Mouse (Mus musculus): ENCODE results near the gene Rnf150. TPM values are rescaled to one million over a fixed set of nuclear protein-coding genes. Genes with fewer than 3 reads are reported as not detected.

Gene Rnf150
- polyA plus RNA-seq, 1 experiment from 2014 or later: 1.4 TPM

DNA sequence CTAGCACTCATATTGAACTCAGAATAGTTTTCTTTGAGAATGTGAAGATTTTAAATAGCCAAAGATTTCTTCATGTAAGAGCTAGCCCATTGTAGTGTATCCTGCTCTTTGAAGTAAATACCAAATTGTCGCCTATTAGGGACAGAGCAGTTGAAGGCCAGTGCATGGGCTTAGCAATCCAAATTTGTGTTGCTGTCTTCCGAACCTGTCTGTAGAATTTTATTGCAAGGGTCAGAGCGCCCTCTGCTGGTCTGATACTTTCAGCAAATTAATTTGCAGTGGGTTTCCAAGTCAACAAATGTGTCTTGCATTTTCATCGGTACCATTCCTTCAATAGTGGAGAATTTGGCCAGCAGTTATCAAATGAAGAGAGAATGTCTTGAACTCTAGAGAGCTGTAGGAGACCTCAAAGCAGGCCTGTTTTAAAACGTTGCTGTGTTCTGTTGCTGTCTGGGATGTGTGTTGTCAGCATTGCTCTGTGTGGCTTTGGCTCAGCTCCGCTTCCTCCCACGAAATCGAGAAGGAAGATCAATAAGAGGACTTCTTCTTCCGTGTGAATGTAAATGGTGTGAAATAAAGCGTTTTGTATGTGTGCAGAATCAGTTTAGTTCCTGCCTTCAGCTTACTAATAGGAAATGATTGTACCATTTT lies 226.3 kb downstream of the Rnf150 start:
- Histone ChIP-seq H3K4me1 (ENCODE audit: insufficient read depth) (no peaks in the 10 kb centered on the region), H3K27me3 (ENCODE audit: insufficient read depth, low read length) (no peaks in the 10 kb centered on the region), H3K4me3 (ENCODE audit: low read depth, low read length) (no peak overlapping the region), H3K9me3 (ENCODE audit: low read depth, low read length) (no peaks in the 10 kb centered on the region), H3K4me2 (no peak overlapping the region), H3K27ac (ENCODE audit: low read depth) (no peak overlapping the region), H3K9ac (no peak overlapping the region), H3K36me3 (ENCODE audit: insufficient read depth) (no peaks in the 10 kb centered on the region)
- peak; percentile 87 for TF ChIP-seq CTCF (IDR thresholded peaks at IDR 0.05; ENCODE audit: low read depth)
- DNase-seq (peak; percentile 97), ATAC-seq (ENCODE audit: insufficient read depth) (peak; percentile 71; the same call in 1 of the 2 replicates)
- WGBS: 24% methylated on average over 10 of the region's 10 CpGs

DNA sequence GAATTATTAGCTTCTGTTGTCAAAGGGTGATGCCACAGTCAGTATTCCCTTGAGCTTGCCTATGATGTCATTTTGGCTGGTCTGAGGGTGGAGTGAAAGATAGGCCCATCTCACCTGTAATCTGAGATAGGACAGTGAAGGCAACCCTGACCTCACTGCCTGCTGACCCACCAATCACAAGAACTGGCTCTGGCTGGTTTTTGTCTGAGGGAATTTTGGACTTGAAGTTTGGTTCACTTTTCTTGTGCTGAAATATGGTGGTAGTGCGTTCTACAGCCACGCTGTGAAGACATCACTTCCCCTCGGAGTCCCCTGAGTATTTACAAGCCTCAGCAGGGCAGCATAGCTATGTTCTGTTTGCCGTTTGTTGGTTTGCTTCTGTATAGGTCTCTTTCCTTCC lies 227.3 kb downstream of the Rnf150 start:
- no peaks in the 10 kb centered on the region for H3K9me3 ChIP-seq (ENCODE audit: low read depth, low read length)
- ATAC-seq (ENCODE audit: insufficient read depth): no peak
- no peak overlapping the region for H3K4me2 ChIP-seq
- no peaks in the 10 kb centered on the region for H3K27me3 ChIP-seq (ENCODE audit: insufficient read depth, low read length)
- no peaks in the 10 kb centered on the region for H3K36me3 ChIP-seq (ENCODE audit: insufficient read depth)
- no peak for TF ChIP-seq CTCF (IDR thresholded peaks at IDR 0.05; ENCODE audit: low read depth)
- 78% methylated on average over 4 of the region's 4 CpGs for WGBS
- no peak overlapping the region for H3K4me3 ChIP-seq (ENCODE audit: low read depth, low read length)
- no peak overlapping the region for H3K9ac ChIP-seq
- DNase-seq: no peak
- H3K27ac ChIP-seq (ENCODE audit: low read depth): no peak overlapping the region
- no peaks in the 10 kb centered on the region for H3K4me1 ChIP-seq (ENCODE audit: insufficient read depth)

DNA sequence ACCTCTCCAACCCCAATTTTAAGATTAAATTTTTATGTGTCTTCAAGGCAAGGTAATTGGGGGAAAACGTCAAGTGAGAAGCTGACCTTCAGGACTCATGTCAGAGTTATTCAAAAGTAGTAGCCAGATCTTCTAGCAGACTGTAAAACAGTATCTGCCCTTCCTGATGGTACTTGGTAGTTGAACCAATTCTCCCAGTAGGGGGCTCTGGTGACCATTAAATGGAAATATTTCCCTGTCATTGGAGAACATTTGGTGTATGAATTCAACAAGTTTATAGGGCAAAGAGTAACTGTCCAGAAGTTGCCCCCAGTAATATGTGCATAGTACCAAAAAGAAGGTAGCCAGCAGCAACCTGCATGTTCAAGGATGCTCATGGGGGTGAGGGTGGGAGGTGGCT lies 236.9 kb downstream of the Rnf150 start:
- H3K27ac ChIP-seq (ENCODE audit: low read depth): no peak overlapping the region
- 34% methylated on average over 1 of the region's 1 CpGs for WGBS
- no peak overlapping the region for H3K4me3 ChIP-seq (ENCODE audit: low read depth, low read length)
- no peaks in the 10 kb centered on the region for H3K27me3 ChIP-seq (ENCODE audit: insufficient read depth, low read length)
- H3K9ac ChIP-seq: no peak overlapping the region
- peak; percentile 84 for DNase-seq
- no peak for ATAC-seq (ENCODE audit: insufficient read depth)
- peak; percentile 65 for TF ChIP-seq CTCF (IDR thresholded peaks at IDR 0.05; ENCODE audit: low read depth)
- H3K4me1 ChIP-seq (ENCODE audit: insufficient read depth): no peaks in the 10 kb centered on the region
- no peak overlapping the region for H3K4me2 ChIP-seq
- H3K9me3 ChIP-seq (ENCODE audit: low read depth, low read length): no peaks in the 10 kb centered on the region
- H3K36me3 ChIP-seq (ENCODE audit: insufficient read depth): no peaks in the 10 kb centered on the region

DNA sequence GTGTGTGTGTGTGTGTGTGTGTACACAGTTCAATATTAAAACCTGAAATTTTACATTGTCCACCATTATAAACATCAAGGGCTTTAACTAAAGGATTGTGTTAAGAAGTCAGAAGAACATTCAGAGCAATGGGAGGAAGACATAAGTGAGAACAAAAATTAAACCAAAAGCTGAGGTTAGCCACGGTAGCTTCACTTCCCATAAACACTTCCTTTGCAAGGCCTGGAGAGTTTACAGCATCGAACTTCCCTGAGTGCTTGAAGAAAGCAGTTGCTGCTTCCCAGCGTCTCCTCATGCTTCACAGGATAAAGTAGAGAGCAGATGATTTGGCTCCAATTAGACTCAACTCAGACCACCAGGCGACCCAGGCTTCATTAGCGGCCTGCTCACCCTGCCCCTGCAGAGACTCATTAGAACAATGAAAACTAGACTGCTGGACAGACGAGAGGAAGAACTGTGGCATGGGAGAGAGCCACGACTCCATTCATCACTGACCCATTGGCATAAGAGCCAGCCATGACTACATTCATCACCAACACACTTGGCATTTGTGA lies 239.9 kb downstream of the Rnf150 start:
- DNase-seq (no peak), ATAC-seq (ENCODE audit: insufficient read depth) (no peak)
- no peak overlapping the region for H3K4me2 ChIP-seq
- no peak overlapping the region for H3K27ac ChIP-seq (ENCODE audit: low read depth)
- no peaks in the 10 kb centered on the region for H3K4me1 ChIP-seq (ENCODE audit: insufficient read depth)
- no peaks in the 10 kb centered on the region for H3K27me3 ChIP-seq (ENCODE audit: insufficient read depth, low read length)
- no peaks in the 10 kb centered on the region for H3K36me3 ChIP-seq (ENCODE audit: insufficient read depth)
- no peaks in the 10 kb centered on the region for H3K9me3 ChIP-seq (ENCODE audit: low read depth, low read length)
- TF ChIP-seq CTCF (IDR thresholded peaks at IDR 0.05; ENCODE audit: low read depth): no peak
- no peak overlapping the region for H3K9ac ChIP-seq
- 68% methylated on average over 7 of the region's 7 CpGs for WGBS
- H3K4me3 ChIP-seq (ENCODE audit: low read depth, low read length): no peak overlapping the region

DNA sequence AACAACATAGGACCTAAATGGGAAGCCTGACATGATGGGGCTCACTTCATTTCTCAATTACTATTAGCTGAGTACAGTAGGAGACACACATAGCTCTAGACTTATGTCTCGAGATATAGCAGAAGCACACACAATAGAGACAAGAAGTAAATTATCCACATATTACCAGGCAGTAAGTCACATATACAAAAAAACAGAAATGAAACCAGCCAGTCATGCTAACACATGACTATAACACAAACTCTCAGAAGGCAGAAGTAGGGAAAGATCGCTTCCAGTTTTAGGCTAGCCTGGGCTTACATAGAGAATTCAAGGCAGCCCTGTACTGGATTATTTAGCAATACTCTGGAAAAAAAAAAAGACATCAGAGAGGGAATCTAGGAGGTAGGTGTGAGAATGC lies 240.8 kb downstream of the Rnf150 start:
- Histone ChIP-seq H3K4me3 (ENCODE audit: low read depth, low read length) (no peak overlapping the region), H3K4me2 (no peak overlapping the region), H3K27me3 (ENCODE audit: insufficient read depth, low read length) (no peaks in the 10 kb centered on the region), H3K9me3 (ENCODE audit: low read depth, low read length) (no peaks in the 10 kb centered on the region), H3K9ac (no peak overlapping the region), H3K27ac (ENCODE audit: low read depth) (no peak overlapping the region), H3K4me1 (ENCODE audit: insufficient read depth) (no peaks in the 10 kb centered on the region), H3K36me3 (ENCODE audit: insufficient read depth) (no peaks in the 10 kb centered on the region)
- WGBS: 79% methylated on average over 2 of the region's 2 CpGs
- ATAC-seq (ENCODE audit: insufficient read depth) (no peak), DNase-seq (no peak)
- no peak for TF ChIP-seq CTCF (IDR thresholded peaks at IDR 0.05; ENCODE audit: low read depth)

DNA sequence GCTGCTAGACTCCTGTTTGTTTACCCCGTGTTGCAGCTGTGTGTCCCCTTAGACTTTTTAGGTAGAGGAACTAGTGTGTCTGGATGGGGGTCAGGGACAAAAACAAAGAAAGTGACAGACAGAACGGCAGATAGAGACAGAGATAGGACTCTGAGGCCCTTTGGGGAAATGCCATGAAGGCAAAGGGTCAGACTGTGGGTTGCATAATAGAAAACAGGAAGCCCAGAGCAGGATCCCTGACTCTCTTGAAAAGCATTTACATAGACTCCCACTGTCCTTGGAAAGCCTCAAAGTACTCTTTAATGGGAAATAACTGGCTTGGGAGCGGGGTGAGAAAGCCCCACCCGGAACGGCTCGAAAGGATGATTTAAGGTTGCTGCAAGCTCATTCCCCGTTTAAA lies 246.6 kb downstream of the Rnf150 start:
- 61% methylated on average over 7 of the region's 7 CpGs for WGBS
- ATAC-seq (ENCODE audit: insufficient read depth): no peak
- Histone ChIP-seq H3K9ac (no peak overlapping the region), H3K4me1 (ENCODE audit: insufficient read depth) (no peaks in the 10 kb centered on the region), H3K4me2 (no peak overlapping the region), H3K27ac (ENCODE audit: low read depth) (no peak overlapping the region), H3K36me3 (ENCODE audit: insufficient read depth) (no peaks in the 10 kb centered on the region), H3K4me3 (ENCODE audit: low read depth, low read length) (no peak overlapping the region), H3K9me3 (ENCODE audit: low read depth, low read length) (no peaks in the 10 kb centered on the region), H3K27me3 (ENCODE audit: insufficient read depth, low read length) (no peaks in the 10 kb centered on the region)
- no peak for TF ChIP-seq CTCF (IDR thresholded peaks at IDR 0.05; ENCODE audit: low read depth)
- no peak for DNase-seq

DNA sequence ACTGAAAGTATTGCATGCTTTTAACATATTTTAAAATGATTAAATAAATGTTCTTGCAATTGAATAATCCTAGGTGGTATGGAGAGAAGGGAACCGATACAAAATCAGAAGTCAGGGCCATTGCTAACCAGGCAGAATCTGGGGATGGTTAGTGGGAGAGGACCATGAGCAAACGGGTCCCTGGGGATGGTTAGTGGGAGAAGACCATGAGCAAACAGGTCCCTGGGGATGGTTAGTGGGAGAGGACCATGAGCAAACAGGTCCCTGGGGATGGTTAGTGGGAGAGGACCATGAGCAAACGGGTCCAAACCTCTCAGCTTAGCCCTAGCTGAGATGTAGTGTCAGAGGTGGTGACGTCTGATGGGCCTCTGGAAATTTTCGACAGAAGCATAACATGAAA lies 247.0 kb downstream of the Rnf150 start:
- H3K4me2 ChIP-seq: no peak overlapping the region
- WGBS: 74% methylated on average over 5 of the region's 5 CpGs

More for the DNA sequence above, 247.0 kb downstream of the Rnf150 start:
- H3K27ac ChIP-seq (ENCODE audit: low read depth): no peak overlapping the region
- no peak overlapping the region for H3K4me3 ChIP-seq (ENCODE audit: low read depth, low read length)
- no peaks in the 10 kb centered on the region for H3K27me3 ChIP-seq (ENCODE audit: insufficient read depth, low read length)
- TF ChIP-seq CTCF (IDR thresholded peaks at IDR 0.05; ENCODE audit: low read depth): no peak
- H3K9ac ChIP-seq: no peak overlapping the region
- no peaks in the 10 kb centered on the region for H3K36me3 ChIP-seq (ENCODE audit: insufficient read depth)
- ATAC-seq (ENCODE audit: insufficient read depth) (no peak), DNase-seq (no peak)
- H3K4me1 ChIP-seq (ENCODE audit: insufficient read depth): no peaks in the 10 kb centered on the region
- no peaks in the 10 kb centered on the region for H3K9me3 ChIP-seq (ENCODE audit: low read depth, low read length)
